Mouse (Mus musculus) liver, adult 2 months (tissue): ENCODE measurements at regions not wholly inside any gene's neighbourhood (a gene's known extent, or its start where the extent isn't known, plus 50 kb on each side); places are given as distances from the start of the nearest gene placed in this dataset.

Experiments
- DNase-seq: peaks from one replicate; pipeline ENCODE4 v3.0.0-alpha.2; 2011; ENCODE audit warnings: low read depth, low spot score; ENCODE audit errors: extremely low read depth
- H3K27ac ChIP-seq: fragments of 200-500 bp; replicated peaks from 2 replicates; pipeline ENCODE4 v1.5.1; 2012; ENCODE audit warnings: low read depth, mild to moderate bottlenecking, control low read depth, inconsistent platforms, low read length; ENCODE audit not compliant: insufficient read depth
- H3K27me3 ChIP-seq: fragments of 200-500 bp; 2 replicates; pipeline ENCODE4 v1.6.1; 2012; ENCODE audit warnings: mild to moderate bottlenecking, moderate library complexity, low read length, inconsistent platforms; ENCODE audit not compliant: control insufficient read depth, insufficient read depth
- H3K36me3 ChIP-seq: fragments of 200-500 bp; 2 replicates; pipeline ENCODE4 v1.6.1; 2012; ENCODE audit warnings: low read length, inconsistent platforms; ENCODE audit not compliant: control insufficient read depth, insufficient read depth
- H3K4me1 ChIP-seq: fragments of 200-500 bp; 2 replicates; pipeline ENCODE4 v1.6.1; 2011; ENCODE audit warnings: low read length; ENCODE audit not compliant: control insufficient read depth, insufficient read depth
- H3K4me3 ChIP-seq: fragments of 200-500 bp; 2 replicates; pipeline ENCODE4 v1.5.1; 2011; ENCODE audit warnings: low read depth, mild to moderate bottlenecking, control low read depth, low read length, moderate library complexity; ENCODE audit not compliant: insufficient read depth
- H3K79me2 ChIP-seq: fragments of 200-500 bp; 2 replicates; pipeline ENCODE4 v1.6.1; 2012; ENCODE audit warnings: inconsistent platforms, mild to moderate bottlenecking, low read length, moderate library complexity; ENCODE audit not compliant: control insufficient read depth, insufficient read depth
- H3K9ac ChIP-seq: fragments of 200-500 bp; 2 replicates; pipeline ENCODE4 v1.6.1; 2012; ENCODE audit warnings: low read depth, mild to moderate bottlenecking, control low read depth, inconsistent platforms, low read length
- CTCF ChIP-seq: fragments of 200-500 bp; IDR thresholded peaks from 2 replicates; pipeline ENCODE4 v1.5.1; 2011; ENCODE audit warnings: low read depth, low read length, control low read depth
- POLR2A ChIP-seq: fragments of 200-500 bp; IDR thresholded peaks from 2 replicates; pipeline ENCODE4 v1.6.1; 2011; ENCODE audit warnings: low read length, control low read depth; ENCODE audit not compliant: insufficient read depth; ENCODE audit errors: extremely low read depth
- WGBS: fragments of 180-500 bp; shearing (Covaris S2); methylation state at CpG from one replicate; pipeline ENCODE4 v1.1.7; 2018; 5-methylcytosine and 5-hydroxymethylcytosine counted together

DNA sequence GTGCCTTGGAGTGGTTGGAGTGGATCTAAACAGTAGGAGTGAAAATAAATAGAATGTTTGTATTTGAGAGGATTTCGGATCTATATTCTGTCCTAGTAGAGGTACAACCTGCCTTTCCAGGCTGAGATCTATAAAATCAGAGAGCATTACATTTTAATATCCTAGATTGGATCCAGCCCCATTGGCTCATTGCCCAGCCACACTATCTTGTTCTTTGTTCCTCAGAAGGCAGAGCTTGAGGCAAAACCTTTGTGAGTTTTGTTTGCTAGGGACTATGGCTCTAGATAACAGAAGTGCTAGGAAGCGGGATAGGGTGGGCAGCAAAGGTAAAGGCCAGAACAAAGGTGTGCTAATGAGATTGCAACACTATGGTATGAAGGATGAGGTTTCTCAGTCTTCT, 78.7 kb upstream of the Cntln start:
- WGBS = 61% methylated on average over 2 of the region's 2 CpGs
- Histone ChIP-seq H3K4me1 (no peaks in the 10 kb centered on the region), H3K27ac (no peak overlapping the region), H3K4me3 (no peak overlapping the region), H3K9ac (no peak overlapping the region), H3K36me3 (no peaks in the 10 kb centered on the region), H3K27me3 (no peaks in the 10 kb centered on the region), H3K79me2 (no peaks in the 10 kb centered on the region)
- DNase-seq = no peak
- TF ChIP-seq POLR2A = no peak
- TF ChIP-seq CTCF = no peak

DNA sequence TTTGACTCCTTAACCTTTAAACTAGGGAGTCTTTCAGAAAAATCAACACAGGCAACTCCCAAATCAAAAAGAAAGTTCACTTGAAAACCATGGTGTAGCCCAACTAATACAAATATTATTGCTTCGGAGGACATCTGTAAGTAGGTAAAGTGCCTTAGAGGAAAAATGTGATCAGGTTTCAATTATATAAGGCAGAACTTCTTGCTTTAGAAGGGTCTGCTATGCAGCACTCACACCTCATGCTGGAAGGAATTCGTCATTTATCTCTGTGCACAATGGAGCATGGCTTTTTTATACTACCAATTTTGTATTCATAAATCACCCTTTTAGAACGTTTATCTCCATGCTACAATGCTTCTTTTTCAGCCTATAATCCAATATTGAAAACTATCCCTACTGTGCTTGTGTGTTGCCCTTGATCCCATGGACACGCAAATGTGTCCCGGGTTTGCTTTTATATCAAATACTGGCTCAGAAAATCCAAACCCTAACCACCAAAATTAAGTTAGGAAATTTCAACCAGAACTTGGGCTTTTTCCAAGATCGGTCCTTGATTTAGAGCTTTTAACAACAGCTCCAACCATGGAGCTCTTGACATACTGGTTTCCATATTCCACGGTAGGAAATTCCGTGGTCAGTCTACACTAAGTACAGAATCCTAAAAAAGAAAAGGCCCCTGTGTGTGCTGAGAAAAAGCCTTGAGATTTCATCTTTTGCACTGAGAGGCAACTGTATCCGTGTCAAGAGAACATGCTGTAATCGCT, 90.8 kb upstream of the Cntln start:
- no peak for DNase-seq
- H3K79me2 ChIP-seq = no peaks in the 10 kb centered on the region
- no peaks in the 10 kb centered on the region for H3K27me3 ChIP-seq
- 89% methylated on average over 10 of the region's 10 CpGs for whole genome bisulfite sequencing
- no peak overlapping the region for H3K4me3 ChIP-seq
- H3K36me3 ChIP-seq = no peaks in the 10 kb centered on the region
- H3K9ac ChIP-seq = no peak overlapping the region
- no peaks in the 10 kb centered on the region for H3K4me1 ChIP-seq
- no peak overlapping the region for H3K27ac ChIP-seq
- TF ChIP-seq CTCF (no peak), POLR2A (no peak)

DNA sequence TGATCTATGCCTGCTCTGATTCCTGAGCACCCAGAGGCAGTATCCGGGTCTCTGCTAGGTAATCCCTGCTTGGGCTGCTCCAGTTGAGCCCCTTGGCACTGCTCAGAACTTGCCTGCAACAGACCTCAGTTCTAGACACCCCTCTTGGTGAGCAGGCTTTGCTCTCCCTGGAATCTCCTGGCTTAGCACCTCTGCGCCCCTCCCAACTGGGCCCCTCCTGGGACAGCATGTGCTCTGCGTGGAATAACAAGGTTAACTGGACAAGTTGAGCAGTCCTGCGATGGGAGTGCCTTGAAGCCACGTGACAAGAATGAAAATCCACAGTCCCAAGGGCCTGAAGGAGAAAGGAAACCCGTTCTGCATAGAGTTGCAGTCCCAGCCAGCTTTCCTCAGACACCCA, 97.5 kb upstream of the Cntln start:
- WGBS = 60% methylated on average over 6 of the region's 6 CpGs
- no peaks in the 10 kb centered on the region for H3K4me1 ChIP-seq
- no peak overlapping the region for H3K9ac ChIP-seq
- H3K4me3 ChIP-seq = no peak overlapping the region
- no peak for DNase-seq
- TF ChIP-seq POLR2A (no peak), CTCF (no peak)
- no peaks in the 10 kb centered on the region for H3K36me3 ChIP-seq
- no peak overlapping the region for H3K27ac ChIP-seq
- H3K79me2 ChIP-seq = no peaks in the 10 kb centered on the region
- no peaks in the 10 kb centered on the region for H3K27me3 ChIP-seq

DNA sequence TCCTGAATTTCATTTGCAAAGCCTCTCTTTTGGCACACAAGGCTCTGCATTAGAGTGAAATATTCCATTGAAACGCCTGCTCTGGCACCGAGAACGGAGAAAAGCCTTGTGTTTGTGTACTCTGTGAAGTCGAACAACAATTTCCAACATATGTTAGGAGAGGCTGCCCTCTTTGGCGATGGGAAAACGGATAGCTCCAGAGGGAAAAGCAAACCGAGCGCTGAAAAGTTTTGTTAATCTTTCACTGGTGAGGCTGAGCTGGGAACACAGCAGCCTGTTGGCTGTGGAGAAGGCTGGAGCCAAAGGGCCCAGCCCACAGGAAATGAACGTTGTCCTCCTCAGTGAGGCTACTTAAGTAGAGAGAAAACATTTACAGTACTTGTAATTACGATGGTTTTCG, 93.1 kb upstream of the Bnc2 start:
- peak; percentile 28 for DNase-seq
- Histone ChIP-seq H3K27ac (no peak overlapping the region), H3K4me1 (no peaks in the 10 kb centered on the region), H3K79me2 (no peaks in the 10 kb centered on the region), H3K36me3 (no peaks in the 10 kb centered on the region), H3K9ac (no peak overlapping the region), H3K4me3 (no peak overlapping the region), H3K27me3 (no peaks in the 10 kb centered on the region)
- no peak for TF ChIP-seq POLR2A
- TF ChIP-seq CTCF = no peak
- WGBS = 9% methylated on average over 11 of the region's 11 CpGs

DNA sequence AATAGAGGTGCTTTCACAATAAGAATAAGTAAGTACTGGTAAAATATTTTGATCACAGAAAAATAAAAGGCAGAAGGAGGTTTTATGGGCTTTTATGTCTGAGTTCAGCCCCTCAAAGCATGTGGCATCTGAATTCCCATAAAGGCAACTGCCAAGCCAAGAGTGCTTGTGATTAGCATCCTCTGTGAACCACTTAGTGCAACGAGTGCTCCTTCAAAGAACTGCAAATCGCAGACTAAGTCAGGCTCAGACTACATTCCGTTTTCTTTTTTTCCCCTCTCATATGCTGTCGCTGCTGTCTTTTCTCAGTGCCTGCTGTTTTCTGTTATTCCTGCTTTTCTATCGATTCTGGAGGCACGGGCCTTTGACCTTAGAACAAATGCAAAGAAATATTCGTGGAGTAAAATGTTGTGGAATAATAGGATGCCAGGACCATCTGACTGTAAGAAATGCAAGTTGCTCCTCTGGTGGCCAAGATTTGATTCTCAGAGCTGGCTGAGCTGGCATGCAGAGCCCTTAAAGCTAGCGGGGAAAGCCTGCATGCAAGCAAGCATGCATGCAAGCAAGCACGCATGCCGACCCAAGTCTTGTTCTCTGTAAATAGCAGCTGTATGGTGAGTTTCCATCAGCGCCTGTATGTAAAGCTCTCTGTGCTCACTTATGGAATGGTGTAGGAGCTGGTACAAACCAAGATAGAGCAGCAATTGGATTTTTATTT, 91.8 kb upstream of the Bnc2 start:
- no peaks in the 10 kb centered on the region for H3K27me3 ChIP-seq
- H3K36me3 ChIP-seq = no peaks in the 10 kb centered on the region
- DNase-seq = no peak
- no peaks in the 10 kb centered on the region for H3K79me2 ChIP-seq
- WGBS = 77% methylated on average over 11 of the region's 11 CpGs
- TF ChIP-seq CTCF (no peak), POLR2A (no peak)
- no peak overlapping the region for H3K27ac ChIP-seq
- H3K4me1 ChIP-seq = no peaks in the 10 kb centered on the region
- no peak overlapping the region for H3K9ac ChIP-seq
- H3K4me3 ChIP-seq = no peak overlapping the region

DNA sequence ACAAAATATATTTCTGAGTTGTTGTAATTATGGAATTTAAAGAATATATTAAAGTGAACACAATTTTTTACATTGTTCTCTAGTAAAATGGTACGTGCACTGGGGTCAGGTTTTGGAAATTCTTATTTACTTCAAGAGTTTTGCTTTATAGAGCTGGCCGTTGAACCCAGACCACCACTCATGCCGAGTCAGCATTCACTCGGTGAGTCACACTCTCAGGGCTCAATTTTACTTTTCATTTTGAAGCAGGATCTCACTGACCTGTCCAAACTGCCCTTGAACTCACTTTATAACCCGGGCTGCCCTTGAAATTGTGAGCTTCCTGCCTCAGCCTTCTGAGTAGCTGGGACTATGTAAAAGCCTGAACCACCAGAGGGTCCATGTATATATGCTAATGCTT, 82.1 kb upstream of the Bnc2 start:
- no peak overlapping the region for H3K27ac ChIP-seq
- H3K27me3 ChIP-seq = no peaks in the 10 kb centered on the region
- no peak overlapping the region for H3K9ac ChIP-seq
- no peaks in the 10 kb centered on the region for H3K36me3 ChIP-seq
- DNase-seq = no peak
- no peak for TF ChIP-seq CTCF
- TF ChIP-seq POLR2A = no peak
- no peak overlapping the region for H3K4me3 ChIP-seq
- no peaks in the 10 kb centered on the region for H3K79me2 ChIP-seq
- H3K4me1 ChIP-seq = no peaks in the 10 kb centered on the region
- WGBS = 85% methylated on average over 5 of the region's 5 CpGs
